Mouse (Mus musculus) ES-E14 (cell line): ENCODE measurements at regions not wholly inside any gene's neighbourhood (a gene's known extent, or its start where the extent isn't known, plus 50 kb on each side); places are given as distances from the start of the nearest gene placed in this dataset.

Source experiments
- CHD2 ChIP-seq: IDR thresholded peaks from 2 replicates; pipeline ENCODE4 v1.6.1; 2014; ENCODE audit warnings: mild to moderate bottlenecking, low read depth, low read length, inconsistent platforms
- HCFC1 ChIP-seq: IDR thresholded peaks from 2 replicates; pipeline ENCODE4 v1.6.1; 2012; ENCODE audit warnings: low read length, inconsistent platforms, borderline replicate concordance; ENCODE audit not compliant: insufficient read depth
- MAFK ChIP-seq: IDR thresholded peaks from 2 replicates; pipeline ENCODE4 v1.6.1; 2014; ENCODE audit warnings: mild to moderate bottlenecking, low read depth, low read length, inconsistent platforms; ENCODE audit not compliant: insufficient read depth
- ZC3H11A ChIP-seq: IDR thresholded peaks from 2 replicates; pipeline ENCODE4 v1.6.1; 2012; ENCODE audit warnings: low read depth, mild to moderate bottlenecking, inconsistent platforms, low read length, borderline replicate concordance

GRCm38 (mm10) chr8:35919859-35920675 is 154.5 kb downstream of the Gm19410 start:
- no peak for TF ChIP-seq CHD2
- no peak for TF ChIP-seq HCFC1
- no peak for TF ChIP-seq MAFK
- no peak for TF ChIP-seq ZC3H11A
